Mouse (Mus musculus): ENCODE measurements around the gene Acss2.

DNA sequence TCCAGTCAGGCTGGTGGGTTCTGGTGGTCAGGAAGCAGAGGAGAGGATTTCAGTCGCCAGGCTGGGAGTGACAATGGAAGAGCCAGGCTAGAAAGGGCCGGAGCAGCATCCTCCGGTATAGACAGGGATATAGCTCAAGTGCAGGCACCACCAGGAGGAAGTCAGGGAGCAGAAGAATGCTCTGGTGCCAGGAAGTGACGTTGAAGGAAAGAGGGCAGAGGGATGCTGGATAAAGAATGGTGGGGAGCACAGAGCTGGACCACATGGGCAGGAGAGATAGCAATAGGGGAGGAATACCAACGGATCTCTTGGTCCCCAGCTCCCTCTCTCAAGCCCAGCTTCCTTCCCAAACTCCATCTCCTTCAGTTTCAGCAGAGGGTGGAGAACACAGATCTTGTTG lies 4.2 kb upstream of the Acss2 start:
- TF ChIP-seq CTCF (conservative IDR thresholded peaks at IDR 0.05; ENCODE audit: insufficient read depth, insufficient read length, low read depth, low read length) (no peak), POLR2A (IDR thresholded peaks at IDR 0.05; ENCODE audit: low read depth, low read length) (no peak)
